Mouse (Mus musculus) left cerebral cortex, adult 2 months (tissue): ENCODE data around the gene Rpl14. TPM values are rescaled to one million over a fixed set of nuclear protein-coding genes. Genes with fewer than 3 reads are reported as not detected.
A peak's percentile ranks its signal among the peaks of the same experiment; 100 is the strongest.

Source experiments
- DNase-seq, 2 experiments: peaks; one replicate each; pipeline ENCODE4 v3.0.0; 2021 to 2022; ENCODE audit warnings: low spot score in 2 of 2, mixed read lengths in 1 of 2; ENCODE audit errors: extremely low spot score in 1 of 2
- H3K27ac ChIP-seq: fragments of 200-600 bp; 2 replicates; pipeline ENCODE4 v1.8.1; 2022
- H3K4me3 ChIP-seq: fragments of 200-600 bp; 2 replicates; pipeline ENCODE4 v1.8.1; 2022
- CTCF ChIP-seq: fragments of 200-600 bp; IDR thresholded peaks from 2 replicates; pipeline ENCODE4 v1.8.1; 2022; ENCODE audit warnings: antibody characterized with exemption, mild to moderate bottlenecking, moderate library complexity
- intact Hi-C: fragments of 180-260 bp; cut with DNase I; formaldehyde crosslinking; loops from one replicate; pipeline ENCODE4 v1.15.1; 2025
- total RNA-seq, 2 experiments: library from RNA; stranded (reverse); gene quantifications; 2 replicates each; pipeline ENCODE4 v1.2.3; 2021

Rpl14 gene
- total RNA-seq, 2 experiments from 2014 or later = 268 to 280 TPM

- DNase-seq = no peak
- intact Hi-C loops = no loop called here
- Histone ChIP-seq H3K4me3 (no peak overlapping the region), H3K27ac (no peak overlapping the region)
- TF ChIP-seq CTCF = no peak
These were observed 25.2 kb upstream of the Rpl14 start for GRCm38 (mm10) chr9:120545994-120546393.

- intact Hi-C loops = no loop called here
- TF ChIP-seq CTCF = no peak
- no peak overlapping the region for H3K27ac ChIP-seq
- DNase-seq = no peak
- no peak overlapping the region for H3K4me3 ChIP-seq
These were observed 24.8 kb upstream of the Rpl14 start for GRCm38 (mm10) chr9:120546482-120546881.

GRCm38 (mm10) chr9:120547026-120547668 lies 24.1 kb upstream of the Rpl14 start:
- no peak overlapping the region for H3K27ac ChIP-seq
- no peak for TF ChIP-seq CTCF
- no peak for DNase-seq
- H3K4me3 ChIP-seq = no peak overlapping the region
- intact Hi-C loops = no loop called here

- intact Hi-C loops = no loop called here
- Histone ChIP-seq H3K4me3 (no peak overlapping the region), H3K27ac (no peak overlapping the region)
- no peak for DNase-seq
- TF ChIP-seq CTCF = no peak
These were observed 20.5 kb upstream of the Rpl14 start for GRCm38 (mm10) chr9:120550778-120551177.

- intact Hi-C loops = no loop called here
- H3K27ac ChIP-seq = no peak overlapping the region
- TF ChIP-seq CTCF = no peak
- H3K4me3 ChIP-seq = no peak overlapping the region
- DNase-seq = no peak
These were observed 7.7 kb upstream of the Rpl14 start for GRCm38 (mm10) chr9:120563590-120563989.

- TF ChIP-seq CTCF = no peak
- intact Hi-C loops = no loop called here
These were observed 7.0 kb upstream of the Rpl14 start for GRCm38 (mm10) chr9:120564247-120564646.

GRCm38 (mm10) chr9:120566384-120566783 lies 4.9 kb upstream of the Rpl14 start:
- DNase-seq = no peak
- H3K27ac ChIP-seq = no peak overlapping the region
- H3K4me3 ChIP-seq = no peak overlapping the region
- intact Hi-C loops = no loop called here
- no peak for TF ChIP-seq CTCF

More at GRCm38 (mm10) chr9:120564247-120564646, 7.0 kb upstream of the Rpl14 start:
- Histone ChIP-seq H3K4me3 (no peak overlapping the region), H3K27ac (no peak overlapping the region)
- no peak for DNase-seq

- DNase-seq = no peak
- intact Hi-C loops = no loop called here
- H3K27ac ChIP-seq = no peak overlapping the region
- no peak overlapping the region for H3K4me3 ChIP-seq
- no peak for TF ChIP-seq CTCF
These were observed 2.3 kb upstream of the Rpl14 start for GRCm38 (mm10) chr9:120568917-120569316.

GRCm38 (mm10) chr9:120569721-120570333 lies 1.4 kb upstream of the Rpl14 start:
- intact Hi-C loops = loop anchor here (5.0 to 10.0 kb wide), 2 partner anchors 133 to 435 kb away; no protein-coding TSS in a partner anchor
- no peak overlapping the region for H3K27ac ChIP-seq
- peak; percentile 60 for TF ChIP-seq CTCF
- no peak overlapping the region for H3K4me3 ChIP-seq
- peak; percentile 35 to 43 for DNase-seq

- no peak overlapping the region for H3K27ac ChIP-seq
- peak overlapping the region; percentile 72 for H3K4me3 ChIP-seq
- no peak for DNase-seq
- TF ChIP-seq CTCF = no peak
- intact Hi-C loops = loop anchor here (5.0 to 10.0 kb wide), 2 partner anchors 133 to 436 kb away; no protein-coding TSS in a partner anchor
These were observed 914 bp upstream of the Rpl14 start for GRCm38 (mm10) chr9:120570334-120570725.

- DNase-seq = no peak
- H3K4me3 ChIP-seq = peak overlapping the region; percentile 72
- H3K27ac ChIP-seq = peak overlapping the region; percentile 90
- intact Hi-C loops = loop anchor here (1.0 to 10.0 kb wide), 3 partner anchors 69 to 437 kb away; no protein-coding TSS in a partner anchor
- no peak for TF ChIP-seq CTCF
These were observed 545 bp downstream of the Rpl14 start for GRCm38 (mm10) chr9:120571593-120572385.
